Mouse (Mus musculus) stomach, embryonic 14.5 days (tissue): ENCODE measurements around the gene Grin1. TPM values are rescaled to one million over a fixed set of nuclear protein-coding genes. Genes with fewer than 3 reads are reported as not detected.
A peak's percentile ranks its signal among the peaks of the same experiment; 100 is the strongest.

ENCODE experiments used
- ATAC-seq: fragments of 200-750 bp; cut with Nextera tagmentation; 2 replicates; pipeline ENCODE4 v1.8.0; 2017; ENCODE audit warnings: low read depth, moderate TSS enrichment; ENCODE audit not compliant: insufficient number of reproducible peaks, insufficient read depth, low FRiP score
- H3K27ac ChIP-seq: fragments of 300-500 bp; sonication (generic); 2 replicates; pipeline ENCODE4 v1.5.1; 2014; ENCODE audit warnings: mild to moderate bottlenecking, low read length, moderate library complexity, mixed read lengths
- H3K27me3 ChIP-seq: fragments of 300-500 bp; sonication (generic); 2 replicates; pipeline ENCODE4 v1.6.1; 2014; ENCODE audit warnings: low read length, control low read depth, mixed read lengths; ENCODE audit not compliant: control insufficient read depth, insufficient read depth
- H3K36me3 ChIP-seq: fragments of 300-500 bp; sonication (generic); 2 replicates; pipeline ENCODE4 v1.6.1; 2014; ENCODE audit warnings: mild to moderate bottlenecking, control low read depth, low read length, moderate library complexity, mixed read lengths; ENCODE audit not compliant: control insufficient read depth, insufficient read depth
- H3K4me1 ChIP-seq: fragments of 300-500 bp; sonication (generic); 2 replicates; pipeline ENCODE4 v1.6.1; 2014; ENCODE audit warnings: low read length, control low read depth, mixed read lengths; ENCODE audit not compliant: control insufficient read depth, insufficient read depth
- H3K4me2 ChIP-seq: fragments of 300-500 bp; sonication (generic); replicated peaks from 2 replicates; pipeline ENCODE4 v1.6.1; 2014; ENCODE audit warnings: low read depth, low read length, control low read depth
- H3K4me3 ChIP-seq: fragments of 300-500 bp; sonication (generic); 2 replicates; pipeline ENCODE4 v1.5.1; 2014; ENCODE audit warnings: low read depth, low read length, control low read depth
- H3K9ac ChIP-seq: fragments of 300-500 bp; sonication (generic); replicated peaks from 2 replicates; pipeline ENCODE4 v1.6.1; 2014; ENCODE audit warnings: low read depth, mild to moderate bottlenecking, control low read depth, low read length, moderate library complexity, mixed read lengths
- H3K9me3 ChIP-seq: fragments of 300-500 bp; sonication (generic); 2 replicates; pipeline ENCODE4 v1.6.1; 2016; ENCODE audit warnings: low read depth, low read length, control low read depth; ENCODE audit not compliant: control insufficient read depth
- WGBS: fragments of 180-500 bp; shearing (Covaris S2); extraction: QIAGEN DNeasy Blood & Tissue Kit; methylation state at CpG from one replicate; pipeline ENCODE4 v1.1.7; 2014; 5-methylcytosine and 5-hydroxymethylcytosine counted together
- polyA plus RNA-seq: library from polyadenylated mRNA; unstranded; fragments of >200 nt; fragmentation: Nextera tagmentation; extraction: Ambion mirVana; gene quantifications from 2 replicates; pipeline ENCODE4 v1.2.1, GENCODE M21; 2014

Grin1 gene
- polyA plus RNA-seq, 1 experiment from 2014 or later = 1.8 TPM

GRCm38 (mm10) chr2:25246183-25247072, 72.6 kb downstream of the Grin1 start, which contains the start of gene AL732309.1:
TSS of gene AL732309.1 (minus strand) at chr2:25246863.
- Histone ChIP-seq H3K4me1 (peaks cover 5% of the 10 kb centered on the region; the same call in 1 of the 2 replicates), H3K27me3 (0 out of 2 replicates have a peak, but pooled peaks cover 9% of the 10 kb centered on the region), H3K9ac (no peak within 1 kb of the TSS), H3K27ac (no peak within 1 kb of the TSS), H3K4me3 (no peak within 1 kb of the TSS), H3K4me2 (no peak within 1 kb of the TSS), H3K36me3 (peaks cover 20% of the 10 kb centered on the region), H3K9me3 (no peaks in the 10 kb centered on the region)
- WGBS = 80% methylated on average over 10 of the region's 10 CpGs
- ATAC-seq = no peak

DNA sequence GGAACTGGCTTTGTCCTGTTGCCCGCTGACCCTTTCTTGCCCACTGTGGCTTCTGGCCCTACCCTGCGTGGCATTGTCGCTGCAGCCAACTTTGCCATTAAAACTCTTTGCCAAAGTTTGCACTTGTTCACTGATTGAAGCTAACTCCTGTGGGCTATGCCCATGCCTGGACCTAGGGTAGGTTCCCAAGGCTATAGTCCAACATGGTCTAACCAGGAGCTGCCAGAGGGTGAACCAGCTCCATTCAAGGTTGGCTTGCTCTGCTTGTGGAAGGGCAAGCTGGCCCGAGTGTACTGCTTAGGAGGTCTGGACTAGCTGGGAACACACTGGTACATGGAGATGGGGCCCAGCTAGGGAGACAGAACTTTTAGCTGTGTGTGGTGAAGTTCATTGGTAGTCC, 74.8 kb downstream of the Grin1 start:
- Histone ChIP-seq H3K9me3 (no peaks in the 10 kb centered on the region), H3K4me3 (no peak overlapping the region), H3K27me3 (0 out of 2 replicates have a peak, but pooled peaks cover 11% of the 10 kb centered on the region), H3K36me3 (peaks cover 11% of the 10 kb centered on the region; the same call in 1 of the 2 replicates), H3K27ac (no peak overlapping the region), H3K4me2 (no peak overlapping the region), H3K4me1 (peaks cover 14% of the 10 kb centered on the region; the same call in 1 of the 2 replicates), H3K9ac (no peak overlapping the region)
- WGBS = 88% methylated on average over 4 of the region's 4 CpGs
- ATAC-seq = no peak

DNA sequence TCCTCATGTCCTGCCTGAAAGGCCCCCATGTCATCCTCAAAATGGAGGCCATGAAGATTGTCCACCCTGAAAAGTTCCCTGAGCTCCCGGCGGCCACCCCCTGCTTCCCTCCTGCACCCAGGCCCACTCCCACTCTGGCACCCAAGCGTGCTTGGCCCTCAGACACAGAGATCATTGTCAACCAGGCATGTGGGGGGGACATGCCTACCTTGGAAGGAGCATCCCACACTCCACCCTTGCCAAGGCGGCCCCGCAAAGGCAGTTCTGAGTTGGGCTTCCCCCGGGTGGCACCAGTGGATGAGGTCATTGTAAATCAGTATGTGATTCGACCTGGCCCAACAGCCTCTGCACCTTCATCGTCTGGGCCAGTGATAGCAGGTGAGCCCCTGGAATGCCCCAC, 75.6 kb downstream of the Grin1 start:
- Histone ChIP-seq H3K4me1 (peaks cover 14% of the 10 kb centered on the region; the same call in 1 of the 2 replicates), H3K9ac (no peak overlapping the region), H3K4me2 (no peak overlapping the region), H3K27me3 (0 out of 2 replicates have a peak, but pooled peaks cover 11% of the 10 kb centered on the region), H3K27ac (no peak overlapping the region), H3K9me3 (no peaks in the 10 kb centered on the region), H3K4me3 (no peak overlapping the region), H3K36me3 (peaks cover 6% of the 10 kb centered on the region; the same call in 1 of the 2 replicates)
- no peak for ATAC-seq
- 73% methylated on average over 8 of the region's 8 CpGs for WGBS

GRCm38 (mm10) chr2:25242101-25242506, 76.9 kb downstream of the Grin1 start, which contains the start of the genes Rnf208 and Cysrt1:
TSS of gene Rnf208 (plus strand) at chr2:25242255.
TSS of gene Cysrt1 (minus strand) at chr2:25242452.
- Histone ChIP-seq H3K36me3 (no peaks in the 10 kb centered on the region; the same call in 1 of the 2 replicates), H3K4me3 (peak within 1 kb of the TSS; percentile 41), H3K4me2 (peak within 1 kb of the TSS; percentile 97), H3K4me1 (peaks cover 14% of the 10 kb centered on the region; the same call in 1 of the 2 replicates), H3K9ac (peak within 1 kb of the TSS; percentile 50), H3K9me3 (no peaks in the 10 kb centered on the region), H3K27me3 (0 out of 2 replicates have a peak, but pooled peaks cover 11% of the 10 kb centered on the region), H3K27ac (no peak within 1 kb of the TSS)
- no peak for ATAC-seq
- 0% methylated on average over 26 of the region's 59 CpGs for WGBS

GRCm38 (mm10) chr2:25241438-25241775, 77.6 kb downstream of the Grin1 start:
- Histone ChIP-seq H3K27ac (no peak overlapping the region), H3K9me3 (no peaks in the 10 kb centered on the region), H3K4me2 (peak overlapping the region; percentile 97), H3K36me3 (no peaks in the 10 kb centered on the region; the same call in 1 of the 2 replicates), H3K4me1 (peaks cover 18% of the 10 kb centered on the region; the same call in 1 of the 2 replicates), H3K4me3 (peak overlapping the region; percentile 41), H3K9ac (no peak overlapping the region), H3K27me3 (0 out of 2 replicates have a peak, but pooled peaks cover 11% of the 10 kb centered on the region)
- no peak for ATAC-seq
- 21% methylated on average over 6 of the region's 6 CpGs for WGBS

Other genes with a start within 250 kb of the Grin1 start
- 0.26 and 0.53 TPM in 2 replicates for gene Entpd8, start 238.9 kb downstream of the Grin1 start, polyA plus RNA-seq
- 2.3 and 5.0 TPM in 2 replicates for gene Noxa1, start 224.0 kb downstream of the Grin1 start, polyA plus RNA-seq
- gene Nrarp, start 138.4 kb downstream of the Grin1 start, polyA plus RNA-seq = 8.0 and 8.9 TPM in 2 replicates
- gene Tor4a, start 122.3 kb downstream of the Grin1 start, polyA plus RNA-seq = 12.8 and 15.8 TPM in 2 replicates
- 102 TPM in 2 replicates for gene Nelfb, start 107.7 kb downstream of the Grin1 start, polyA plus RNA-seq
- not detected in 2 replicates for gene Stpg3, start 104.5 kb downstream of the Grin1 start, polyA plus RNA-seq
- not detected in 2 replicates for gene Fam166a, start 100.4 kb downstream of the Grin1 start, polyA plus RNA-seq
- 512 and 519 TPM in 2 replicates for gene Tubb4b, start 94.5 kb downstream of the Grin1 start, polyA plus RNA-seq
- 0.14 TPM in 1 of 2 replicates, not detected in the other for gene Slc34a3, start 84.8 kb downstream of the Grin1 start, polyA plus RNA-seq
- gene Rnf224, start 82.4 kb downstream of the Grin1 start, polyA plus RNA-seq = not detected in 2 replicates
- 10.9 and 11.9 TPM in 2 replicates for gene Rnf208, start 76.9 kb downstream of the Grin1 start, polyA plus RNA-seq
- 0.49 and 1.0 TPM in 2 replicates for gene Cysrt1, start 76.7 kb downstream of the Grin1 start, polyA plus RNA-seq
- 5.9 and 8.5 TPM in 2 replicates for gene AL732309.1, start 72.3 kb downstream of the Grin1 start, polyA plus RNA-seq
- 14.7 and 16.8 TPM in 2 replicates for gene Tmem203, start 63.7 kb downstream of the Grin1 start, polyA plus RNA-seq
- gene Tprn, start 56.6 kb downstream of the Grin1 start, polyA plus RNA-seq = 6.2 and 8.5 TPM in 2 replicates
- 241 and 246 TPM in 2 replicates for gene Ssna1, start 46.7 kb downstream of the Grin1 start, polyA plus RNA-seq
- 108 and 116 TPM in 2 replicates for gene Anapc2, start 46.7 kb downstream of the Grin1 start, polyA plus RNA-seq
- not detected in 2 replicates for gene Tmem210, start 31.0 kb downstream of the Grin1 start, polyA plus RNA-seq
- 1.9 and 3.4 TPM in 2 replicates for gene Lrrc26, start 29.3 kb downstream of the Grin1 start, polyA plus RNA-seq
- 98.7 and 111 TPM in 2 replicates for gene Man1b1, start 13.2 kb upstream of the Grin1 start, polyA plus RNA-seq
- gene Dpp7, start 37.2 kb upstream of the Grin1 start, polyA plus RNA-seq = 16.8 and 19.5 TPM in 2 replicates
- 21.9 and 27.2 TPM in 2 replicates for gene Uap1l1, start 46.5 kb upstream of the Grin1 start, polyA plus RNA-seq
- 31.3 and 36.4 TPM in 2 replicates for gene Sapcd2, start 53.1 kb upstream of the Grin1 start, polyA plus RNA-seq
- 8.0 and 9.0 TPM in 2 replicates for gene Entpd2, start 76.7 kb upstream of the Grin1 start, polyA plus RNA-seq
- gene Npdc1, start 80.2 kb upstream of the Grin1 start, polyA plus RNA-seq = 48.3 and 53.7 TPM in 2 replicates
- gene Fut7, start 104.1 kb upstream of the Grin1 start, polyA plus RNA-seq = 0.12 TPM in 1 of 2 replicates, not detected in the other
- 5.4 and 6.4 TPM in 2 replicates for gene Abca2, start 109.5 kb upstream of the Grin1 start, polyA plus RNA-seq
- 7.2 and 9.0 TPM in 2 replicates for gene Clic3, start 137.7 kb upstream of the Grin1 start, polyA plus RNA-seq
- 30.3 and 34.2 TPM in 2 replicates for gene Paxx, start 141.9 kb upstream of the Grin1 start, polyA plus RNA-seq
- 5.3 and 6.4 TPM in 2 replicates for gene Ptgds, start 150.9 kb upstream of the Grin1 start, polyA plus RNA-seq
- not detected in 2 replicates for gene Lcn12, start 174.7 kb upstream of the Grin1 start, polyA plus RNA-seq
- gene Fbxw5, start 181.6 kb upstream of the Grin1 start, polyA plus RNA-seq = 77.5 and 79.3 TPM in 2 replicates
- gene C8g, start 182.5 kb upstream of the Grin1 start, polyA plus RNA-seq = 4.8 and 7.4 TPM in 2 replicates
- gene Traf2, start 227.8 kb upstream of the Grin1 start, polyA plus RNA-seq = 30.5 and 33.2 TPM in 2 replicates
- 342 and 346 TPM in 2 replicates for gene Edf1, start 238.7 kb upstream of the Grin1 start, polyA plus RNA-seq